Mouse (Mus musculus): ENCODE data around the gene Hbs1l. TPM values are rescaled to one million over a fixed set of nuclear protein-coding genes. Genes with fewer than 3 reads are reported as not detected.

Hbs1l gene
- polyA plus RNA-seq, 1 experiment from 2014 or later, result 142 TPM

GRCm38 (mm10) chr10:21326352-21326751 is 30.6 kb downstream of the Hbs1l start:
- ATAC-seq (ENCODE audit: low FRiP score) (no peak), DNase-seq (ENCODE audit: low spot score, missing footprints) (no peak)
- Histone ChIP-seq H3K4me1 (ENCODE audit: control insufficient read depth, insufficient read depth, low read length) (no peaks in the 10 kb centered on the region), H3K4me2 (no peak overlapping the region), H3K36me3 (ENCODE audit: control insufficient read depth, insufficient read depth, low read length) (no peaks in the 10 kb centered on the region), H3K4me3 (ENCODE audit: low read depth, low read length) (no peak overlapping the region), H3K9ac (ENCODE audit: low read length) (no peak overlapping the region), H3K9me3 (ENCODE audit: control insufficient read depth, low read length) (no peaks in the 10 kb centered on the region), H3K27ac (ENCODE audit: low read depth, low read length) (no peak overlapping the region), H3K27me3 (ENCODE audit: control insufficient read depth, insufficient read depth, low read length) (no peaks in the 10 kb centered on the region)
- 94% methylated on average over 6 of the region's 6 CpGs for WGBS

GRCm38 (mm10) chr10:21327605-21328135 is 31.9 kb downstream of the Hbs1l start:
- H3K36me3 ChIP-seq (ENCODE audit: control insufficient read depth, insufficient read depth, low read length), result no peaks in the 10 kb centered on the region
- no peaks in the 10 kb centered on the region for H3K27me3 ChIP-seq (ENCODE audit: control insufficient read depth, insufficient read depth, low read length)
- H3K9me3 ChIP-seq (ENCODE audit: control insufficient read depth, low read length), result no peaks in the 10 kb centered on the region
- ATAC-seq (ENCODE audit: low FRiP score) (no peak), DNase-seq (ENCODE audit: low spot score, missing footprints) (no peak)
- no peak overlapping the region for H3K4me2 ChIP-seq
- WGBS, result 95% methylated on average over 7 of the region's 7 CpGs
- H3K4me1 ChIP-seq (ENCODE audit: control insufficient read depth, insufficient read depth, low read length), result no peaks in the 10 kb centered on the region
- H3K27ac ChIP-seq (ENCODE audit: low read depth, low read length), result no peak overlapping the region
- no peak overlapping the region for H3K9ac ChIP-seq (ENCODE audit: low read length)
- H3K4me3 ChIP-seq (ENCODE audit: low read depth, low read length), result no peak overlapping the region

GRCm38 (mm10) chr10:21334349-21335105 is 38.7 kb downstream of the Hbs1l start:
- no peak overlapping the region for H3K4me2 ChIP-seq
- DNase-seq (ENCODE audit: low spot score, missing footprints), result no peak
- H3K4me3 ChIP-seq (ENCODE audit: low read depth, low read length), result no peak overlapping the region
- no peak overlapping the region for H3K27ac ChIP-seq (ENCODE audit: low read depth, low read length)
- H3K9ac ChIP-seq (ENCODE audit: low read length), result no peak overlapping the region
- ATAC-seq (ENCODE audit: low FRiP score), result no peak
- 94% methylated on average over 7 of the region's 7 CpGs for WGBS
- H3K9me3 ChIP-seq (ENCODE audit: control insufficient read depth, low read length), result peaks cover 4% of the 10 kb centered on the region; the same call in 1 of the 2 replicates
- H3K4me1 ChIP-seq (ENCODE audit: control insufficient read depth, insufficient read depth, low read length), result no peaks in the 10 kb centered on the region
- no peaks in the 10 kb centered on the region for H3K27me3 ChIP-seq (ENCODE audit: control insufficient read depth, insufficient read depth, low read length)
- H3K36me3 ChIP-seq (ENCODE audit: control insufficient read depth, insufficient read depth, low read length), result peaks cover 7% of the 10 kb centered on the region; the same call in 1 of the 2 replicates

- Histone ChIP-seq H3K4me2 (no peak overlapping the region), H3K27ac (ENCODE audit: low read depth, low read length) (no peak overlapping the region), H3K4me1 (ENCODE audit: control insufficient read depth, insufficient read depth, low read length) (no peaks in the 10 kb centered on the region), H3K4me3 (ENCODE audit: low read depth, low read length) (no peak overlapping the region), H3K27me3 (ENCODE audit: control insufficient read depth, insufficient read depth, low read length) (no peaks in the 10 kb centered on the region), H3K36me3 (ENCODE audit: control insufficient read depth, insufficient read depth, low read length) (peaks cover 7% of the 10 kb centered on the region; the same call in 1 of the 2 replicates), H3K9me3 (ENCODE audit: control insufficient read depth, low read length) (peaks cover 4% of the 10 kb centered on the region; the same call in 1 of the 2 replicates), H3K9ac (ENCODE audit: low read length) (no peak overlapping the region)
- no peak for ATAC-seq (ENCODE audit: low FRiP score)
- DNase-seq (ENCODE audit: low spot score, missing footprints), result no peak
- WGBS, result 96% methylated on average over 5 of the region's 5 CpGs
Observed at GRCm38 (mm10) chr10:21335534-21335933, 39.8 kb downstream of the Hbs1l start.

GRCm38 (mm10) chr10:21337191-21337590 is 41.4 kb downstream of the Hbs1l start:
- DNase-seq (ENCODE audit: low spot score, missing footprints) (peak; percentile 91), ATAC-seq (ENCODE audit: low FRiP score) (no peak)
- 61% methylated on average over 2 of the region's 2 CpGs for WGBS
- H3K9me3 ChIP-seq (ENCODE audit: control insufficient read depth, low read length), result peaks cover 4% of the 10 kb centered on the region; the same call in 1 of the 2 replicates
- no peak overlapping the region for H3K27ac ChIP-seq (ENCODE audit: low read depth, low read length)
- H3K4me2 ChIP-seq, result no peak overlapping the region
- no peaks in the 10 kb centered on the region for H3K4me1 ChIP-seq (ENCODE audit: control insufficient read depth, insufficient read depth, low read length)
- H3K4me3 ChIP-seq (ENCODE audit: low read depth, low read length), result no peak overlapping the region
- no peak overlapping the region for H3K9ac ChIP-seq (ENCODE audit: low read length)
- H3K27me3 ChIP-seq (ENCODE audit: control insufficient read depth, insufficient read depth, low read length), result no peaks in the 10 kb centered on the region
- peaks cover 13% of the 10 kb centered on the region; the same call in 1 of the 2 replicates for H3K36me3 ChIP-seq (ENCODE audit: control insufficient read depth, insufficient read depth, low read length)

- Histone ChIP-seq H3K4me3 (ENCODE audit: low read depth, low read length) (no peak overlapping the region), H3K4me1 (ENCODE audit: control insufficient read depth, insufficient read depth, low read length) (no peaks in the 10 kb centered on the region), H3K36me3 (ENCODE audit: control insufficient read depth, insufficient read depth, low read length) (peaks cover 12% of the 10 kb centered on the region; the same call in 1 of the 2 replicates), H3K27ac (ENCODE audit: low read depth, low read length) (no peak overlapping the region), H3K27me3 (ENCODE audit: control insufficient read depth, insufficient read depth, low read length) (no peaks in the 10 kb centered on the region), H3K9me3 (ENCODE audit: control insufficient read depth, low read length) (peaks cover 4% of the 10 kb centered on the region; the same call in 1 of the 2 replicates), H3K9ac (ENCODE audit: low read length) (no peak overlapping the region), H3K4me2 (no peak overlapping the region)
- no peak for DNase-seq (ENCODE audit: low spot score, missing footprints)
- WGBS, result 80% methylated on average over 14 of the region's 14 CpGs
- no peak for ATAC-seq (ENCODE audit: low FRiP score)
Observed at GRCm38 (mm10) chr10:21341706-21342105, 45.9 kb downstream of the Hbs1l start.

GRCm38 (mm10) chr10:21342331-21343005 is 46.7 kb downstream of the Hbs1l start:
- Histone ChIP-seq H3K4me1 (ENCODE audit: control insufficient read depth, insufficient read depth, low read length) (no peaks in the 10 kb centered on the region), H3K36me3 (ENCODE audit: control insufficient read depth, insufficient read depth, low read length) (peaks cover 7% of the 10 kb centered on the region; the same call in 1 of the 2 replicates), H3K9ac (ENCODE audit: low read length) (no peak overlapping the region), H3K4me2 (no peak overlapping the region), H3K27me3 (ENCODE audit: control insufficient read depth, insufficient read depth, low read length) (no peaks in the 10 kb centered on the region), H3K27ac (ENCODE audit: low read depth, low read length) (no peak overlapping the region), H3K9me3 (ENCODE audit: control insufficient read depth, low read length) (no peaks in the 10 kb centered on the region), H3K4me3 (ENCODE audit: low read depth, low read length) (no peak overlapping the region)
- WGBS, result 91% methylated on average over 11 of the region's 11 CpGs
- no peak for ATAC-seq (ENCODE audit: low FRiP score)
- DNase-seq (ENCODE audit: low spot score, missing footprints), result no peak

GRCm38 (mm10) chr10:21347332-21347731 is 51.6 kb downstream of the Hbs1l start:
- Histone ChIP-seq H3K27me3 (ENCODE audit: control insufficient read depth, insufficient read depth, low read length) (no peaks in the 10 kb centered on the region), H3K27ac (ENCODE audit: low read depth, low read length) (no peak overlapping the region), H3K9me3 (ENCODE audit: control insufficient read depth, low read length) (no peaks in the 10 kb centered on the region), H3K9ac (ENCODE audit: low read length) (no peak overlapping the region), H3K4me3 (ENCODE audit: low read depth, low read length) (no peak overlapping the region), H3K4me2 (no peak overlapping the region), H3K36me3 (ENCODE audit: control insufficient read depth, insufficient read depth, low read length) (no peaks in the 10 kb centered on the region), H3K4me1 (ENCODE audit: control insufficient read depth, insufficient read depth, low read length) (no peaks in the 10 kb centered on the region)
- no peak for DNase-seq (ENCODE audit: low spot score, missing footprints)
- WGBS, result 92% methylated on average over 4 of the region's 4 CpGs
- ATAC-seq (ENCODE audit: low FRiP score), result no peak

- Histone ChIP-seq H3K4me1 (ENCODE audit: control insufficient read depth, insufficient read depth, low read length) (no peaks in the 10 kb centered on the region), H3K27me3 (ENCODE audit: control insufficient read depth, insufficient read depth, low read length) (no peaks in the 10 kb centered on the region), H3K9me3 (ENCODE audit: control insufficient read depth, low read length) (no peaks in the 10 kb centered on the region), H3K9ac (ENCODE audit: low read length) (no peak overlapping the region), H3K4me3 (ENCODE audit: low read depth, low read length) (no peak overlapping the region), H3K36me3 (ENCODE audit: control insufficient read depth, insufficient read depth, low read length) (peaks cover 7% of the 10 kb centered on the region; the same call in 1 of the 2 replicates), H3K27ac (ENCODE audit: low read depth, low read length) (no peak overlapping the region), H3K4me2 (no peak overlapping the region)
- 94% methylated on average over 5 of the region's 5 CpGs for WGBS
- DNase-seq (ENCODE audit: low spot score, missing footprints) (no peak), ATAC-seq (ENCODE audit: low FRiP score) (no peak)
Observed at GRCm38 (mm10) chr10:21349449-21349848, 53.7 kb downstream of the Hbs1l start.

All from midbrain, embryonic 11.5 days (tissue).